Mouse (Mus musculus) stomach, postnatal 0 days (tissue): ENCODE measurements around the gene Cacna2d1.

ENCODE experiments used
- CTCF ChIP-seq: IDR thresholded peaks from 2 replicates; pipeline ENCODE4 v1.5.1; 2016; ENCODE audit warnings: antibody characterized with exemption, low read depth, mild to moderate bottlenecking, moderate library complexity
- EP300 ChIP-seq: optimal IDR thresholded peaks from 2 replicates; pipeline ENCODE3; 2016; ENCODE audit warnings: antibody characterized with exemption

DNA sequence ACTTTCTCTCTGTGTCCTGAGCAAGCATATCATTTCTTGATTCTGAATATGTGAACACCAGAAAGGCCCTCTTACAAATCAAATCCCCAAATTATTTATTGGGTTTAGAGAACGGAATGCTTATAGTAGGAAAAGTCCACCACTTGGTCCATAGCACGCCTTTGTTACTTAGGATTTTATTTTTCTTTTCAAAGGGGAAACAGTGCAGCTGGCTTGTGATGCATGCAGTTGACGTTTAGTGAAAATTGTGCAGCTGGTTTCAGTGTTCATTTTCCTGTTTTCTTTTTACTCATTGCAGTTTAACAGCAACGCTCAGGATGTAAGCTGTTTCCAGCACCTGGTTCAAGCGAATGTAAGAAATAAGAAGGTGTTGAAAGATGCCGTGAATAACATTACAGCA, 365.1 kb downstream of the Cacna2d1 start:
- TF ChIP-seq CTCF (no peak), EP300 (no peak)
